Mouse (Mus musculus) limb, embryonic 14.5 days (tissue): ENCODE results near the gene Tlk1. TPM values are rescaled to one million over a fixed set of nuclear protein-coding genes. Genes with fewer than 3 reads are reported as not detected.

ENCODE experiments used
- ATAC-seq: fragments of 200-750 bp; cut with Nextera tagmentation; 2 replicates; pipeline ENCODE4 v1.8.0; 2017; ENCODE audit warnings: low read depth, moderate number of reproducible peaks, moderate TSS enrichment; ENCODE audit not compliant: low FRiP score
- DNase-seq: peaks from one replicate; pipeline ENCODE4 v3.0.0-alpha.2; 2015; ENCODE audit warnings: low spot score
- H3K27ac ChIP-seq: fragments of 300-500 bp; sonication (generic); replicated peaks from 2 replicates; pipeline ENCODE4 v1.5.1; 2014; ENCODE audit warnings: low read depth, mild to moderate bottlenecking, low read length, moderate library complexity, mixed read lengths
- H3K27me3 ChIP-seq: fragments of 300-500 bp; sonication (generic); 2 replicates; pipeline ENCODE4 v1.6.1; 2014; ENCODE audit warnings: low read length, mixed read lengths; ENCODE audit not compliant: control insufficient read depth, insufficient read depth
- H3K36me3 ChIP-seq: fragments of 300-500 bp; sonication (generic); 2 replicates; pipeline ENCODE4 v1.6.1; 2014; ENCODE audit warnings: mild to moderate bottlenecking, low read length, moderate library complexity, mixed read lengths; ENCODE audit not compliant: control insufficient read depth, insufficient read depth
- H3K4me1 ChIP-seq: fragments of 300-500 bp; sonication (generic); 2 replicates; pipeline ENCODE4 v1.6.1; 2014; ENCODE audit warnings: antibody characterized with exemption, low read length, mixed read lengths; ENCODE audit not compliant: control insufficient read depth, insufficient read depth
- H3K4me2 ChIP-seq: fragments of 300-500 bp; sonication (generic); replicated peaks from 2 replicates; pipeline ENCODE4 v1.6.1; 2014; ENCODE audit warnings: low read depth, mild to moderate bottlenecking, low read length, moderate library complexity; ENCODE audit not compliant: severe bottlenecking
- H3K4me3 ChIP-seq: fragments of 300-500 bp; sonication (generic); replicated peaks from 2 replicates; pipeline ENCODE4 v1.5.1; 2014; ENCODE audit warnings: low read length
- H3K9ac ChIP-seq: fragments of 300-500 bp; sonication (generic); 2 replicates; pipeline ENCODE4 v1.6.1; 2014; ENCODE audit warnings: mild to moderate bottlenecking, low read depth, low read length, moderate library complexity; ENCODE audit not compliant: severe bottlenecking
- H3K9me3 ChIP-seq: fragments of 300-500 bp; sonication (generic); 2 replicates; pipeline ENCODE4 v1.6.1; 2016; ENCODE audit warnings: low read length; ENCODE audit not compliant: control insufficient read depth
- POLR2A ChIP-seq: fragments of 200-500 bp; IDR thresholded peaks from 2 replicates; pipeline ENCODE4 v1.8.0; 2012; ENCODE audit warnings: inconsistent platforms, mild to moderate bottlenecking, moderate library complexity, borderline replicate concordance; ENCODE audit not compliant: insufficient read depth, insufficient read length; ENCODE audit errors: extremely low read depth
- WGBS: fragments of 180-500 bp; shearing (Covaris S2); extraction: QIAGEN DNeasy Blood & Tissue Kit; methylation state at CpG from one replicate; pipeline ENCODE4 v1.1.7; 2014; 5-methylcytosine and 5-hydroxymethylcytosine counted together
- polyA plus RNA-seq, 2 experiments: library from polyadenylated mRNA; depleted of rRNA in 1 of 2; stranded (reverse) in 1 of 2; unstranded in 1 of 2; fragments of >200 nt; fragmentation: Nextera tagmentation in 1 of 2; extraction: Ambion mirVana in 1 of 2; gene quantifications; 2 replicates each; pipeline versions ENCODE4 v1.2.1 to v1.2.3; 2012 to 2014

Tlk1 gene
- polyA plus RNA-seq, 2 experiments, result 34.1 to 39.1 TPM

DNA sequence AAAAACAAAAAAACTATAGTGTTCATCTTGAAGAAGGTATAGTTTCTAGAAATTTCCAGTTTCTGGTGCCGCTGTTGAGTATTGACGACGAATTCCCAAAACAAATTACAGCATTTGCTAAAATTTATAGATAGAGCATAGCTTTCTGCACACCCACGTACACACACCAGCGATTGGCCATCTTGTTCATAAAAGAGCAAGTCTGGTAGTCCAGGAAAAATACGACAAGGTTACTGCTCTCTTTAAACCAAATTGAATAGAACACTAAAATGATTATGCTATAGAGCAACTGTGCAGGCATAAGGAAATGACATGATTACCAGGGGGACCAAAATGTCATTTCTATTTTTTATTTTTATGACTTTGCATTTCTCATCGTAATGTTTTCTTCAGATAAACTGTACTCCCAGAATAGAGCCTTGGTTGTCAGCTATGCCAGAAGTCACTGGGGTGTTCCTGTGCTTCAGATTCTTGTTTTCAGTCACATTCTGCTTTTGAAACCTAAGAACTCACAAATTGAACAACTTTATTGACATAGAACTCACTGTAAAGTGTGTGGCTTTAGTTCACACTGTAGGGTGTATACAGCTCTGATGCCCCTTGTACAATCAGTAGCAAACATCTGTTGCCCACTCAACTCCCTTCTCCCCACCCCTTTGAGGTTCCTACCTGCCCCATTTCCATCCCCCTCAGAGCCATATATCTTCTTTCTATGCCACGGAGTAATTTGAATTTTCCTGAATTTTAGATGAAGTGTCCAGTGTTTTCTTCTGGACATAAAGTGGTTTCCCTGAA is 1.1 kb upstream of the Tlk1 start:
- Histone ChIP-seq H3K4me3 (peak overlapping the region; percentile 88; the same call in 1 of the 2 replicates), H3K27me3 (no peaks in the 10 kb centered on the region), H3K27ac (no peak overlapping the region), H3K4me1 (peaks cover 6% of the 10 kb centered on the region), H3K9me3 (no peaks in the 10 kb centered on the region), H3K9ac (no peak overlapping the region), H3K36me3 (no peaks in the 10 kb centered on the region), H3K4me2 (peak overlapping the region; percentile 78; the same call in 1 of the 2 replicates)
- ATAC-seq (no peak), DNase-seq (no peak)
- no peak for TF ChIP-seq POLR2A
- 53% methylated on average over 8 of the region's 8 CpGs for WGBS

DNA sequence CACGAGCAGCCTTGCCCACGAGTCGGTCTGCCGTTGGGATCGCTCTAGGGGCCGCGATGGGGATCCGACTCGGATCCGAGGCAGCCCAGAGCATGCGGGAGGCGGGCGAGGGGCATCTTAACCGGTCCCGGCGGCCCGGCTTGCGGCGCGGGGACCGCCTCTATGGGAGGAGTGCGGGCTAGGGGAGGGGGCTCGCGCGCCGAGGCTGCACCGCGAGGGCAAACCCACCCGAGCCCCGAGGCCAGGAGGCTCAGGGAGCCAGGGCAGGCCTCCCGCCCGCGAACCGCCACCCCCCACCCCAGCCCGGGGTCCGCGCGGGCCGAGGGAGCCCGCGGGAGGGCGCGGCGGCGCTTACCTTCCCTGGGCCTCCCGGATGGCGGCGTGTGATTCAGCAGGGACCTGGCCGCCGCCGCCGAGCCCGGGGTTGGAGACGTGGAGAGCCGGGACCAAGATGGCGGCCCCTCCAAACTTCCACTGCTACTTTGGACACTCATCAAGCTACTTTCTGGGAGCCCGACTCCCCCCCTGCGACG is 624 bp downstream of the Tlk1 start:
- ATAC-seq (peak; percentile 73), DNase-seq (peak; percentile 70)
- Histone ChIP-seq H3K27ac (peak overlapping the region; percentile 100), H3K4me1 (peaks cover 6% of the 10 kb centered on the region), H3K36me3 (no peaks in the 10 kb centered on the region), H3K9ac (peak overlapping the region; percentile 99), H3K4me2 (peak overlapping the region; percentile 78), H3K27me3 (no peaks in the 10 kb centered on the region), H3K4me3 (peak overlapping the region; percentile 88), H3K9me3 (no peaks in the 10 kb centered on the region)
- WGBS, result 1% methylated on average over 38 of the region's 59 CpGs
- no peak for TF ChIP-seq POLR2A

DNA sequence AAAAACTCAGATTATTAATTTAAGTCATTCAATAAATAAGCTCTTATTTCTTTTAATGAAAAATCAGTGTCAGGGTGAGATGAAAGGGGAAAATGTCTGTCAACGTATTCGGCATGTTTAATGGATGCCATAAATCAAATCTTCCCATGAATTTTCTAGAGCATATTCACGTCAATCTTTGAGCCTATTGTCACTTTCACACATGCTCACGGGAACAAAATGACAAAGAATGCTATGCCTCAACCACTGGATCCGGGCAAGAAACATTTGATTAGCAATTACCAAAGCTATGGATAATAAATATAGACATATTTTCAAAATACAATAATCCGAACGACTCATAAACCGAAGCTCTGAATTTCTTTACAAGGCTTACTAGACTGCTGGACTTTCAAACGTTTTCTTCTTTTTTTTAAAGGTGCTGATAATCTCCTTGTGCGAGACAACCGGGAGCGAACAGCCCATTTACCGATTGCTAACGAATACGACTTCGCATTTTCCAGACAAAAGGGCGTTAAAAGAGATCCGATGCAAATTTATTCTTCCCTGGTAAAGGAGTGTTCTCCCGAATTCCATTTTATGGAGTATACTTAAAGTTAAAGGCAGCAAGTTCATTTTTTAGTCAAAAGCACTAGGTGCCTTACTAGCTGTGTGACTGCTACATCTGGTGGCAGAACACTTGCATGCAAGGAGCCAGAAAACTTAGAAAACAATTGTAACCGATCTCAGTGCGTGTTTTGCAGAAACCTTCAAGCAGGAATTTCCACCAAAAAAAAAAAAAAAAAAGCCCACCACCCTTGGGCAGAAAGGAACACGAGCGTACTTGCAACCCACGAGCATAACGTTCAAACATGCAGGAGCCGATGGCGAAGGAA is 1.4 kb downstream of the Tlk1 start:
- Histone ChIP-seq H3K4me1 (peaks cover 6% of the 10 kb centered on the region), H3K27ac (peak overlapping the region; percentile 100), H3K9me3 (no peaks in the 10 kb centered on the region), H3K9ac (peak overlapping the region; percentile 99), H3K4me2 (peak overlapping the region; percentile 78), H3K4me3 (peak overlapping the region; percentile 88), H3K27me3 (no peaks in the 10 kb centered on the region), H3K36me3 (no peaks in the 10 kb centered on the region)
- no peak; the same call in 1 of the 2 replicates for ATAC-seq
- TF ChIP-seq POLR2A, result no peak
- 1% methylated on average over 27 of the region's 27 CpGs for WGBS
- peak; percentile 58 for DNase-seq

DNA sequence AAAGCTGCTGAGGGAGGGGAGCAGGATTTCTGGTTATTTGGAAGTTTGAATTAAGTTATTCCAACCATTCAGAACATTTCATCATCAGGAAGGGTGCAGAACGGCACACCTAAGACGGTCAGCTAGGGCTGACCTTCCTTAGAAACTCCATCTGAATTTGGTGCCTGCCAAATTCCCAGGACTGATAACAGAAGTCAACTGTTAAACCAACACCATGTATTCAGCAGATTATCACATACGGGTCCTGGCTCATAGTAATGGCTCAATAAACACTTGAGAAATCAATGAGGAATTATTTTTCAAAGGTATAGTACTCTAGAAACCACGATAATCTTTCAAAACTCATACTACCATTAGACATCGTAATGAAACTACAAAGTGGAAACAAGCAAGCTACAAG is 2.1 kb downstream of the Tlk1 start:
- DNase-seq (no peak), ATAC-seq (no peak)
- Histone ChIP-seq H3K27ac (no peak overlapping the region), H3K9me3 (no peaks in the 10 kb centered on the region), H3K4me3 (peak overlapping the region; percentile 88), H3K27me3 (no peaks in the 10 kb centered on the region), H3K36me3 (no peaks in the 10 kb centered on the region), H3K9ac (no peak overlapping the region), H3K4me2 (peak overlapping the region; percentile 78), H3K4me1 (peaks cover 6% of the 10 kb centered on the region)
- 41% methylated on average over 5 of the region's 5 CpGs for WGBS
- no peak for TF ChIP-seq POLR2A

DNA sequence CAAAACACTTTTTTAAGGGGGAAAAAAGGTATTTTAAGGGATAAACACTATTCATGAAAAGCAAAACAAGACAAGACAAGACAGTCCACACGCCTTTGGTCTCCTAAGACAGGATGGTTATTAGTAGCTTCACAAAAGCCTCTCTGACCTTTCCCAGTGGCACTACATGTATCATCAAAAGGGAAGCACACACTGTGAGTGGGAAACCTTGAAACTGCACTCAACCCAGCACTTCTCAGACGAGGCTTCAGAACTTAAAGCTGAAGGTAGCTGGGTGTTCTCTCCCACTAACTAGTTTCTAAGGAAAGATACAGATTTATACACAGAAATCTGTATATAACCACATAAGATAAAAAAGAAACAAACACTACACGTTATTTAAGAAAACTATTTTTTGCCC is 8.6 kb downstream of the Tlk1 start:
- H3K9ac ChIP-seq, result no peak overlapping the region
- ATAC-seq (no peak), DNase-seq (no peak)
- 64% methylated on average over 3 of the region's 3 CpGs for WGBS
- no peak overlapping the region for H3K4me3 ChIP-seq
- H3K4me2 ChIP-seq, result no peak overlapping the region
- no peaks in the 10 kb centered on the region for H3K4me1 ChIP-seq
- no peaks in the 10 kb centered on the region for H3K27me3 ChIP-seq
- H3K27ac ChIP-seq, result no peak overlapping the region
- no peaks in the 10 kb centered on the region for H3K9me3 ChIP-seq
- no peaks in the 10 kb centered on the region for H3K36me3 ChIP-seq
- no peak for TF ChIP-seq POLR2A
